Mouse (Mus musculus): ENCODE results near the gene Syt7. TPM values are rescaled to one million over a fixed set of nuclear protein-coding genes. Genes with fewer than 3 reads are reported as not detected.

The Syt7 gene
- 1.6 and 2.2 TPM in 2 replicates for polyA plus RNA-seq (2016; fragmentation: Nextera tagmentation; extraction: Ambion mirVana)

DNA sequence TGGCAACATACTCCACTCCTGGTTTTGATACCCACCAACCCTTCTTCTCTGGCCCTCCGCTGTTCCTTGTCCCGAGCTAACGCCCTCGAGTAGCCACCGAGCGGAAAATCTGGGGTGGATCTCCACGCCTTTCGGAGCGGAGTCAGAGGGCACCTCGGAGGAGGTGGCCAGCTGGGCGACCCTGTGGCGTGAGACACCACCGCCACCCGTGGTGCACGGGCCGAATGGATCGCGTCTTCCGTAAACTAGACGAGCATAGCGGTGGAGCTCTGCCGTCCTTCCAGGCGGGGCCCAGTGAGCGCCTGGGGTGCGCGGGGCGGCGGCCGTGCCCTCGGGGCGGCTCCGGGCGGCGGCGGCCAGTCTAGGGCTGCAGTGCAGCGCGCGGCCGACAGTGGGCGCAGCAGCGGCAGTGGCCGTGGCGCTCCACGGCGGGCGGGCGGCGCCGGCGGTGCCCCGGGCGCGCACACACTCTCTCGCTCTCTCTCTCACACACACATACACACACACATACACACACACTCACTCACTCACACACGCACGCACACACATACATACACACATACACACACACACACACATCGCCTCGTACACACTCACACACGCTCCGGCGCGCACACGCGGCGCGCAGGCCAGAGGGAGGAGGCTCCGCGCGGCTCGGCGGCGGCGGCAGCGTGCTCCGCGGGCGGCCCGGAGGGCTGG, at the start of gene Syt7:
TSS of gene Syt7 (plus strand) at position 476 of the 699 bp plus-strand sequence.
- under 1% methylated on average over 52 of the region's 78 CpGs for WGBS
- peaks cover 55% of the 10 kb centered on the region for H3K27me3 ChIP-seq (ENCODE audit: low read depth, poor library complexity, severe bottlenecking)
- peak; percentile 97 for DNase-seq (ENCODE audit: low spot score)
- H3K27ac ChIP-seq (replicated peaks): peak within 1 kb of the TSS; percentile 88
- H3K4me1 ChIP-seq: peaks cover 54% of the 10 kb centered on the region
- peak within 1 kb of the TSS; percentile 74 for H3K4me3 ChIP-seq
- H3K9me3 ChIP-seq (replicated peaks): no peaks in the 10 kb centered on the region
- no peaks in the 10 kb centered on the region for H3K36me3 ChIP-seq

DNA sequence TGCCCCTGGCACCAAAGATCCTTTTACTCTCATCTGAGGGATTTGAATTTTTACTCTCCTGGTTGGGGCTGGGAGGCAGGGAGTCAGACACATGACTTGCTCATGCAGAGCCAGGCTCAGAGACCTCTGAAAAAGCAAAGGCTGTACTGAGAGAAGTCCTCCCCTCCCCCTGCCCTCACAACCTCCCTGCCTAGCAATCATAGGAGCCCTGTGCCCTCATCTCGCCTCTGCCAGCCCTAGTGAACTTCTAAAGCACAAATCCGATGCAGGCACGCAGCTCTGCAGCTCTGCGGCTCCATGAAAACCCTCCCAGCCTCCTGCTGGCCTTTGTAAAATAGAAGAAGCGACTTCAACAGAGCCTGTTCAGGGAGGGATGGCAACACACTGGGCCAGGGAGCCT, 49.6 kb upstream of the Syt7 start:
- Histone ChIP-seq H3K36me3 (no peaks in the 10 kb centered on the region), H3K27me3 (ENCODE audit: low read depth, poor library complexity, severe bottlenecking) (peaks cover 77% of the 10 kb centered on the region), H3K9me3 (replicated peaks) (no peaks in the 10 kb centered on the region), H3K4me3 (no peak overlapping the region), H3K27ac (replicated peaks) (peak overlapping the region; percentile 39; the same call in 1 of the 2 replicates), H3K4me1 (peaks cover 54% of the 10 kb centered on the region)
- 11% methylated on average over 5 of the region's 5 CpGs for WGBS
- no peak for DNase-seq (ENCODE audit: low spot score)

DNA sequence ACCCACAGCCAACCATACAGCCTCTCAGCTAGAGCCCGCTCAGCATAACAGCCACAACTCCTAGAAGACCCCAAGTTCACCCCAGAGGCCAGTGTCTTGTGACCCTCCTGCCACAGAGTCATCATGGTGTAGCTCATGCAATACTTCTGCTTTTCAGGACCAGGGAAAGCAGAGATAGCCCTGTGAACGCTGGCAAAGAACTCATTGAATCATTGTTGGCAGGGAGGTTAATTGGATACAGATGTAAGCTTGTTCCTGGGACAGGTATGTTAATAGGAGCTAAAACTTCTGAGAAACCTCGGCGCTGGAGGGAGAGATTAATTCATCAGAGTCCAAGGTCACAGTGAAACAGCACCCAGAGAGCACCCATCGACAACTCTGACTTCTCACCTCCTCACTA, 48.2 kb upstream of the Syt7 start:
- no peak overlapping the region for H3K4me3 ChIP-seq
- no peaks in the 10 kb centered on the region for H3K36me3 ChIP-seq
- H3K27me3 ChIP-seq (ENCODE audit: low read depth, poor library complexity, severe bottlenecking): peaks cover 82% of the 10 kb centered on the region
- no peak for DNase-seq (ENCODE audit: low spot score)
- 45% methylated on average over 5 of the region's 5 CpGs for WGBS
- H3K9me3 ChIP-seq (replicated peaks): no peaks in the 10 kb centered on the region
- peaks cover 57% of the 10 kb centered on the region for H3K4me1 ChIP-seq
- no peak overlapping the region for H3K27ac ChIP-seq (replicated peaks)

DNA sequence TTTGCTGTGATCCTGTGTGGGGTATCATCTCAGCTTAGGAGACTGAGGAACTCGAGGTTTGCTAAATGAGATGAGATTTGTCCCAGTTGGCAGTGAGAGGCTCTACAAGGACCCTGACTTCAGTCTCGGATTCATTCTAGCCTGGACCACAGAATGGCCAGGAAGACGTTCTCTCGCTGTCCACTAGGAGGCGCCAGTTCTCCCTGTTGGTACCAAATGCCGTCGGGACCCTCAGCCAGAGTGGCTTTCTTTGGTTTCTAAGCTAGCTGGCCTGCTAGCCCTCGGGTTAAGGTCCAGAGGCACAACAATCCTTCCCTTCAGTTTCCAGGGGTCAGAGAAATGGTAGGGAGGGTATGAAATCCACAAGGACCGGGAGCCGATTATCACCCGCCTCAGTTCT, 47.7 kb upstream of the Syt7 start:
- WGBS: 16% methylated on average over 11 of the region's 11 CpGs
- H3K4me1 ChIP-seq: peaks cover 61% of the 10 kb centered on the region
- DNase-seq (ENCODE audit: low spot score): peak; percentile 85
- no peak overlapping the region for H3K4me3 ChIP-seq
- H3K27ac ChIP-seq (replicated peaks): peak overlapping the region; percentile 63
- H3K27me3 ChIP-seq (ENCODE audit: low read depth, poor library complexity, severe bottlenecking): peaks cover 82% of the 10 kb centered on the region
- no peaks in the 10 kb centered on the region for H3K36me3 ChIP-seq
- H3K9me3 ChIP-seq (replicated peaks): no peaks in the 10 kb centered on the region

DNA sequence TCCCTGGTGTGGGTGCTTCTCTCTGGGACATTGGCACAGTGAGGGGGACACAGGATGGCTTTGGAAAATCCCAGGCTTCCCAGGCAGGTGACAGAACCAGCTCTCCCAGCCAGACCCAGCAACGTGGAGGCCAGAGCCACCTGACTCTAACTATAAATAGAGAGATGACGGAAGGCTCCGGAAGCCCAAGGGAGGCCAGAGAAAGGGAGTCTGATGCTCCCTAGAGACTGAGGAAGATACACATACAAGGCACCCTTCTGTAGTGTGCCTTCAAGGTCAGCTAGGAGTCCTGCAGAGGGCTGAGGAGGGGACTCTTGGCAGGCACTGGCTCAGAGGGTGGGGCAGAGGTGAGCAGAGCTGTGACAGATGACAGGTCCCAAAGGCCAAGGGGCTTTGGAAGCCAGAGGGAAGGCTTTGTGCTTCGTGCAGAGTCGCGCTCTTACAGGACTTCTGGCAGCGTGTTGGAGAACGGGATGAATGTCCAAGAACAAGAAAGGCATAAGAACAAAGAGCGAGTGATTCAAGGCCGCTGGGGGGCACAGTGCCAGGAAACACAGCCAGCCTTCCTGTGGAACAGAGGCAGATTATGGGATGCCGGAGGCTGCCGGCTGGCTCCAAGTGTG, 47.0 kb upstream of the Syt7 start:
- Histone ChIP-seq H3K27ac (replicated peaks) (peak overlapping the region; percentile 63), H3K4me1 (peaks cover 66% of the 10 kb centered on the region)
- WGBS: 66% methylated on average over 12 of the region's 12 CpGs

DNA sequence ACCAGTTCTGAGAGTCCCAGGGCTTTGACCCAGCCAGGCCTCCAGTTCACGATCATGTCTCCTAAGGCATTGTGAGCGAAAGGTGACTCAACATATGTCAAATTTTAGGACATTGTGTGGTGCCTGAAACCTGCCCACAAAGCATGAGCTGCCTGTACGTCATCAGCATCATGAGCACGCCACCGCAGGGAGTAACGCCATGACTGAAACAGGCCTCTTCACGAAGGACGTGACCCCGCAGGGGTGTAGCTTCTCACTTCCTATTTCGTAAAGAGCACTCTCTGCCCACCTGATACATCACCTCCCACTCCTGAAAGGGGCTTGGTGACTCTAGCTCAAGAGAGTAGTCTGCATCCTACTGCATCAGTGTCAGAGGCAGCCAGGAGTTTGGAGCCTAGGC, 45.0 kb upstream of the Syt7 start:
- WGBS: 81% methylated on average over 10 of the region's 10 CpGs
- Histone ChIP-seq H3K27ac (replicated peaks) (no peak overlapping the region), H3K9me3 (replicated peaks) (no peaks in the 10 kb centered on the region), H3K36me3 (no peaks in the 10 kb centered on the region), H3K4me3 (no peak overlapping the region), H3K27me3 (ENCODE audit: low read depth, poor library complexity, severe bottlenecking) (peaks cover 60% of the 10 kb centered on the region), H3K4me1 (peaks cover 66% of the 10 kb centered on the region)
- no peak for DNase-seq (ENCODE audit: low spot score)

More for the DNA sequence above, 47.0 kb upstream of the Syt7 start:
- no peak for DNase-seq (ENCODE audit: low spot score)
- Histone ChIP-seq H3K27me3 (ENCODE audit: low read depth, poor library complexity, severe bottlenecking) (peaks cover 77% of the 10 kb centered on the region), H3K36me3 (no peaks in the 10 kb centered on the region), H3K9me3 (replicated peaks) (no peaks in the 10 kb centered on the region), H3K4me3 (no peak overlapping the region)

DNA sequence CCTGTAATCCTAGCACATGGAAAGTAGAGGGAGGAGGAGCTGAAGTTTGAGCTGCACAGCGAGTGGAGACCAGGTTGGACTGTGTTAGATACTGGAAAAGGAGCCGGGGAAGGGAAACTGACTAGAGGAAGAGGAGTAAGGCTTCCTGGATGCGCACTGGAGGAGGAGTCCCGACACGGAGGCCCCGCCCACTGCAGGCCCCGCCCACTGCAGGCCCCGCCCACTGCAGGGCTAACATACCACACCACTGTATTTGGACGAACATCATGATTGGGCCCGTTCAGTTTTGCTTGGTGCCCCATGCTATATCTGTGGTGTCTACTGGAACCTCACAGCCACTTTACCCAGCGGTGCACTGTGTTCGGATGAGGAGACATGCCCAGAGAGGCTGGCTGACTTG, 43.2 kb upstream of the Syt7 start:
- peak overlapping the region; percentile 39; the same call in 1 of the 2 replicates for H3K27ac ChIP-seq (replicated peaks)
- WGBS: 48% methylated on average over 12 of the region's 12 CpGs
- DNase-seq (ENCODE audit: low spot score): no peak
- peaks cover 42% of the 10 kb centered on the region for H3K27me3 ChIP-seq (ENCODE audit: low read depth, poor library complexity, severe bottlenecking)
- no peak overlapping the region for H3K4me3 ChIP-seq
- no peaks in the 10 kb centered on the region for H3K9me3 ChIP-seq (replicated peaks)
- peaks cover 55% of the 10 kb centered on the region for H3K4me1 ChIP-seq
- H3K36me3 ChIP-seq: no peaks in the 10 kb centered on the region

DNA sequence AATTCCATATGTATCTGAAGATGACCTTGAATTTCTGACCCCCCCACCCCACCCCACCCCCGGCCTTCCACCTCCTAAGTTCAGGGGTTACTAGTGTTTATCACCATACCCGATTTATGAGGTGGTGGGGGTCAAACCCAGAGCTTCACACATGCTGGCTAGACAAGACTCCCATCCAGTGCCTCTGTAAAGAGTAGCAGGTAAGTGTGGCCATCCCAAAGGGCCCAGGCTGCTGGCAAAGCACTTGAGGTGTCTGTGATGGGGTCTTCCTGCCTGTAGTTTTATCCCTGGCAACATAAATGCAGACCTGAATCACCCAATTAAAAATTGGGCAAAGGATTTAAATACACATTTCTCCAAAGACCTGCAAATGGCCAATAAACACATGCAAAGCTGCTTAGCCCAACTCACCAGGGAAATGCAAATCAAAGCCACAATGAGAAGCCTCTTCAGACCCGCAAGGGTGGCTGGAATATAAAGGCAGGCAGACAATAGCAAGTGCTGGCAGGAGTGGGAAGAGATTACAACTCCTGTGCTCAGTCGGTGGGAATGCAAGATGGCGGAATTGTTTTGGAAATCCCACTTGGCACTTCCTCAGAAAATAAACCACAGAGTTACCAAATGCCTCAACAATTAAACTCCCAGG, 41.1 kb upstream of the Syt7 start:
- Histone ChIP-seq H3K27ac (replicated peaks) (peak overlapping the region; percentile 69), H3K4me3 (no peak overlapping the region), H3K9me3 (replicated peaks) (peaks cover 3% of the 10 kb centered on the region; the same call in 1 of the 2 replicates), H3K36me3 (no peaks in the 10 kb centered on the region), H3K4me1 (peaks cover 36% of the 10 kb centered on the region), H3K27me3 (ENCODE audit: low read depth, poor library complexity, severe bottlenecking) (peaks cover 27% of the 10 kb centered on the region)
- no peak for DNase-seq (ENCODE audit: low spot score)
- 36% methylated on average over 5 of the region's 5 CpGs for WGBS

DNA sequence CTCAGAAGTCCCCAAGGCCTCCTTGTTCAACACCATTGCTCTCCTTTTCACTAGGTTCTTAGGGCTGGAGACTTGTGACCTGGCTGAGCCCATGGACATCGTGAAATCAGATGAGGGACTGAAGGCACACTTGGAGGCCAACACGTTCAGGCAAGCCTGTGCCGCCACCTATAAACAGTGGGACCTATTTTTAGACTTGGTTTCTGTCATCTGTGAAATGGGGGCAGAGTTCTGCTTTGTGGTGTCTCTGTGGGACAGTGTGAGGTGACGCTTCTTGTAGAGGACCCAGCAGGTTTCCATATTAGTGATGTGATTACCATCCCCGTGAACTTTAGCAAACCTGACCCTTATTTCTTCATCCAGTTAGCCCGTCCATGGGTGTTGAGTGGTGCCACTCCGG, 36.7 kb upstream of the Syt7 start:
- H3K36me3 ChIP-seq: no peaks in the 10 kb centered on the region
- 92% methylated on average over 7 of the region's 7 CpGs for WGBS

DNA sequence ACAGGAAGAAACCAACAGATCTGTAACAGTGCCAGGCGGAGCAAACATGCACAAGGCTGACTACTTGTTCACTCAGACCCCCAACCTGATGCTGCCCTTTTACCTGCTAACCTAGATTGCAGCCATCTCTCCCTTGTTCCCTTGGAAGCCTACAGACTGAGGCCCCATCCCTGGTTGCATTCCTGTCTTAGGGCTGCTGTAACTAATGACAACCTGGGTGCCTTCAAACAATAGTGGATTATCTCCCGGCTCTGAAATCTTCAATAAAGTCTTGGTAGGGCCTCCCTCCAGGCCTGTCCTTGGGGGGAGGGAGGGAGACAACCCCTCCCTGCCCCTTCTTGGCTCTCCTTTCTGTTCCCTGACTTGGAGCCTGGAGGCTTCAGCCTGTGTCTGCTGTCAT, 34.1 kb upstream of the Syt7 start:
- H3K27me3 ChIP-seq (ENCODE audit: low read depth, poor library complexity, severe bottlenecking): no peaks in the 10 kb centered on the region; the same call in 1 of the 2 replicates
- WGBS: 26% methylated on average over 2 of the region's 2 CpGs
- H3K27ac ChIP-seq (replicated peaks): peak overlapping the region; percentile 85
- no peaks in the 10 kb centered on the region for H3K36me3 ChIP-seq
- peak; percentile 61 for DNase-seq (ENCODE audit: low spot score)
- peaks cover 3% of the 10 kb centered on the region; the same call in 1 of the 2 replicates for H3K9me3 ChIP-seq (replicated peaks)
- H3K4me3 ChIP-seq: peak overlapping the region; percentile 5; the same call in 1 of the 2 replicates
- H3K4me1 ChIP-seq: peaks cover 58% of the 10 kb centered on the region

More for the DNA sequence above, 36.7 kb upstream of the Syt7 start:
- no peak for DNase-seq (ENCODE audit: low spot score)
- Histone ChIP-seq H3K27ac (replicated peaks) (peak overlapping the region; percentile 35), H3K4me1 (peaks cover 50% of the 10 kb centered on the region), H3K9me3 (replicated peaks) (peaks cover 3% of the 10 kb centered on the region; the same call in 1 of the 2 replicates), H3K27me3 (ENCODE audit: low read depth, poor library complexity, severe bottlenecking) (no peaks in the 10 kb centered on the region; the same call in 1 of the 2 replicates), H3K4me3 (no peak overlapping the region)

DNA sequence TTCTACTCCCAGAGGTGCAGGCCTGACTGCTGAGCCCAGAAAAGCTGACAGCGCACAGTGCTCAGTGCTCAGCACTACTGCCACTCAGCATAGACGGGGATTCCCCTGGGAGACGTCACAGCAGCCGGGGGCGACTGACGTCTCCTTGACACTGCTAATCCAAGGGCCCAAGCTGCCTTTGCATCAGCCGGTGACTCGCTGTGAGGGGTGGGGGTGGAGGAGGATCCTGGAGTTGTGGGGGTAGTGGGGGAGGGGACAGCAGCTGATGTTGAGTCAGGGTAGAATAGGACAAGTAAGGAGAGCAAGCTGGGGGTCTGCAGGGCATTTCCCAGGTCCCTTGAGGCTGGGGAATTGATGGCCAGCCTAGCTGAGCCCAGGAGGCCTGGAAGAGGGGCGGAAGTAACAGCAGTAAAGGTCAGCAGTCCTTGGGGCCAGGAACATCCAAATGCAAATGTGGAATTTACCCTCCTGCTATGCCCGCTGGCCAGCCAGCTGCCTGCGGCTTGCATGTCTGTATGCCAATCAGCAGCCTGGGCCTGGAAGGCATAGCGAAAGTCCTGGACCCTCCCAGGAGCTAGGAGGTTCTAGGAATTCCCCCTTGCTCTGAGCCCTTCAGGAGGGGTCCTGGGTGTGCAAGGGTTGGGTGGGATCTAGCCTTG, 31.9 kb upstream of the Syt7 start:
- Histone ChIP-seq H3K4me3 (peak overlapping the region; percentile 22; the same call in 1 of the 2 replicates), H3K36me3 (no peaks in the 10 kb centered on the region), H3K27ac (replicated peaks) (peak overlapping the region; percentile 85), H3K9me3 (replicated peaks) (no peaks in the 10 kb centered on the region), H3K27me3 (ENCODE audit: low read depth, poor library complexity, severe bottlenecking) (peaks cover under 1% of the 10 kb centered on the region; the same call in 1 of the 2 replicates), H3K4me1 (peaks cover 58% of the 10 kb centered on the region)
- DNase-seq (ENCODE audit: low spot score): peak; percentile 79
- WGBS: 7% methylated on average over 12 of the region's 12 CpGs
